Comparison of ENCODE assay signal across 9 mouse cellular contexts in genomic region chr4:94650426-94651175, GRCm38 (mm10). TPM values are rescaled to one million over a fixed set of nuclear protein-coding genes. Genes with fewer than 3 reads are reported as not detected.
DNase-seq lines count a peak whose midpoint lies in the region; ATAC-seq and TF ChIP-seq lines count a peak whose summit lies in the region.
"Not testable (repeated sequence)": the region's sequence is repeated elsewhere in the genome, so short reads cannot be mapped to it uniquely, and the experiment has no call there.
"Had no signal": no experiment of that assay in that cellular context is flagged by ENCODE, and none has a peak within 500 bp of the region (broad histone marks: within the 10 kb centered on the region; RNA-seq: fewer than 3 reads in every experiment).

No protein-coding gene starts in this region.

- not testable (repeated sequence) for H3K27ac ChIP-seq in intestine, embryonic 15.5 days
- peak overlapping the region; percentile 50 for H3K27ac ChIP-seq in intestine, postnatal 0 days (ENCODE audit: low read depth, low read length)
- peak overlapping the region; percentile 56 for H3K27ac ChIP-seq in kidney, adult 2 months (ENCODE audit: insufficient read depth, low read depth, low read length)
- peak overlapping the region; percentile 93 for H3K27ac ChIP-seq in small intestine, adult 2 months (ENCODE audit: insufficient read depth, low read depth, low read length)

- peak; percentile 22 for DNase-seq in kidney, adult 2 months
- DNase-seq in kidney, postnatal 36 days, result peak; percentile 2 to 17

- H3K4me3 ChIP-seq in intestine, embryonic 15.5 days (replicated peaks); intestine, postnatal 0 days (ENCODE audit: low read depth, low read length); kidney, adult 2 months (ENCODE audit: insufficient read depth, low read depth, low read length); small intestine, adult 2 months (ENCODE audit: low read depth, low read length): not testable (repeated sequence)

- peak; percentile 97 for ATAC-seq in intestine, embryonic 15.5 days
- ATAC-seq in intestine, postnatal 0 days, result peak; percentile 99

- not testable (repeated sequence) for H3K36me3 ChIP-seq in intestine, embryonic 15.5 days; intestine, postnatal 0 days (ENCODE audit: control insufficient read depth, insufficient read depth); kidney, adult 2 months (ENCODE audit: control insufficient read depth, insufficient read depth, low read length); small intestine, adult 2 months (ENCODE audit: control insufficient read depth, insufficient read depth, low read length)

- H3K4me1 ChIP-seq in intestine, embryonic 15.5 days (replicated peaks); intestine, postnatal 0 days (replicated peaks; ENCODE audit: control insufficient read depth, insufficient read depth, low read length); kidney, adult 2 months (ENCODE audit: control insufficient read depth, insufficient read depth, low read length); small intestine, adult 2 months (ENCODE audit: control insufficient read depth, insufficient read depth, insufficient read length, low read length): not testable (repeated sequence)

- H3K9me3 ChIP-seq in intestine, embryonic 15.5 days; intestine, postnatal 0 days (ENCODE audit: control insufficient read depth): not testable (repeated sequence)

- H3K27me3 ChIP-seq in intestine, embryonic 15.5 days (replicated peaks); intestine, postnatal 0 days (replicated peaks; ENCODE audit: control insufficient read depth, insufficient read depth, low read length); kidney, adult 2 months (replicated peaks; ENCODE audit: control insufficient read depth, insufficient read depth, low read length); small intestine, adult 2 months (ENCODE audit: control insufficient read depth, insufficient read depth, low read length): not testable (repeated sequence)

- 67% methylated on average over 5 of the region's 5 CpGs for WGBS in intestine, embryonic 15.5 days
- 49% methylated on average over 5 of the region's 5 CpGs for WGBS in intestine, postnatal 0 days
- 85% methylated on average over 5 of the region's 5 CpGs for WGBS in kidney, adult 2 months
- WGBS in small intestine, adult 2 months, result 36% methylated on average over 5 of the region's 5 CpGs

- H3K9ac ChIP-seq in intestine, embryonic 15.5 days; intestine, postnatal 0 days (ENCODE audit: low read depth, low read length): not testable (repeated sequence)

- not testable (repeated sequence) for TF ChIP-seq CTCF in intestine, postnatal 0 days (IDR thresholded peaks at IDR 0.05; ENCODE audit: low read depth); kidney, adult 2 months (conservative IDR thresholded peaks at IDR 0.05; ENCODE audit: insufficient read depth, insufficient read length, low read depth, low read length); small intestine, adult 2 months (IDR thresholded peaks at IDR 0.05; ENCODE audit: extremely low read depth, insufficient read length, insufficient replicate concordance, low read depth, low read length)

- TF ChIP-seq POLR2A in kidney, adult 2 months (IDR thresholded peaks at IDR 0.05; ENCODE audit: low read depth, low read length); small intestine, adult 2 months (IDR thresholded peaks at IDR 0.05; ENCODE audit: low read depth, low read length): not testable (repeated sequence)

- H3K4me2 ChIP-seq in intestine, embryonic 15.5 days (replicated peaks), result not testable (repeated sequence)
- peak overlapping the region; percentile 40 for H3K4me2 ChIP-seq in intestine, postnatal 0 days (replicated peaks; ENCODE audit: low read depth)

RNA-seq across cellular contexts. Expression of gene Lrrc19, which starts 0.7 kb away (rescaled TPM):
- 3.1 and 3.9 TPM in 2 replicates for polyA plus RNA-seq in intestine, embryonic 15.5 days (2015; fragmentation: Nextera tagmentation; extraction: Ambion mirVana)
- polyA plus RNA-seq in intestine, postnatal 0 days (2015; fragmentation: Nextera tagmentation; extraction: Ambion mirVana), result 28.9 and 32.5 TPM in 2 replicates
- polyA plus RNA-seq in kidney, adult 2 months (2012; rRNA removed), result 37.0 and 47.2 TPM in 2 replicates
- 4.0 and 6.8 TPM in 2 replicates for polyA plus RNA-seq in small intestine, adult 2 months (2012; rRNA removed)
- polyA plus RNA-seq: CD4-positive, CD25-positive, alpha-beta regulatory T cell, adult 4 months; cerebellum, adult 2 months; cortical plate, adult 2 months; G1E had no signal

RNA-seq across cellular contexts. Expression of gene Ift74, which starts 36.3 kb away (rescaled TPM):
- 18.0 and 23.4 TPM in 2 replicates for polyA plus RNA-seq in intestine, embryonic 15.5 days (2015; fragmentation: Nextera tagmentation; extraction: Ambion mirVana)
- 9.9 and 10.1 TPM in 2 replicates for polyA plus RNA-seq in intestine, postnatal 0 days (2015; fragmentation: Nextera tagmentation; extraction: Ambion mirVana)
- 1.6 and 2.0 TPM in 2 replicates for polyA plus RNA-seq in kidney, adult 2 months (2012; rRNA removed)
- 0.15 and 0.17 TPM in 2 replicates for polyA plus RNA-seq in small intestine, adult 2 months (2012; rRNA removed)

RNA-seq across cellular contexts. Expression of gene Plaa, which starts 47.6 kb away (rescaled TPM):
- polyA plus RNA-seq in intestine, embryonic 15.5 days (2015; fragmentation: Nextera tagmentation; extraction: Ambion mirVana), result 58.1 and 62.8 TPM in 2 replicates
- 31.5 and 34.3 TPM in 2 replicates for polyA plus RNA-seq in intestine, postnatal 0 days (2015; fragmentation: Nextera tagmentation; extraction: Ambion mirVana)
- polyA plus RNA-seq in kidney, adult 2 months (2012; rRNA removed), result 26.5 and 41.9 TPM in 2 replicates
- polyA plus RNA-seq in small intestine, adult 2 months (2012; rRNA removed), result 25.3 and 46.0 TPM in 2 replicates
